Mouse (Mus musculus): ENCODE results near the gene Ssbp3.

DNA sequence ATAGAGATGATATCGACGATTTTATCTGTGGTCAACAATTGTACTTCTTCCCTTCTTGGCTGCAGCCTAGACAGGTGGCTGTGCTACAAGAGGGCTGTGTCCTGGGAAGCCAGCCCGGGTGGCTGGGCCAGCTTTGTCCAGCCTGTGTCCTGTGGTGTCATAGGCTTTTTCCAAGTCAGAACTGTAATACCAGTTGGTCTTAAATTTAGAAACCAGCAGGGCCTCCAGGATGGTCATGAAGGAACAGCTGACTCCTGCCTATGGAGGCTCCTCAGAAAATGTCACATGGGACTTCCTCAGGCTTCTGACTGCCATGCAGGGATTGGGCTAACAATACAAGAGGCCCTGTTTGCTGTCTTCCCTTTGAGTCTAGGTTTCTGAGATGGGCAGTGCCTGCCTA is 102.1 kb downstream of the Ssbp3 start:
- TF ChIP-seq POLR2A (IDR thresholded peaks at IDR 0.05; ENCODE audit: extremely low read depth, insufficient read depth, low read length) (no peak), CTCF (IDR thresholded peaks at IDR 0.05; ENCODE audit: low read depth, low read length) (no peak)
